Mouse (Mus musculus) layer of hippocampus, postnatal 25 days (tissue): ENCODE measurements at regions not wholly inside any gene's neighbourhood (a gene's known extent, or its start where the extent isn't known, plus 50 kb on each side); places are given as distances from the start of the nearest gene placed in this dataset.
A peak's percentile ranks its signal among the peaks of the same experiment; 100 is the strongest.
"Not testable (repeated sequence)": the region's sequence is repeated elsewhere in the genome, so short reads cannot be mapped to it uniquely, and the experiment has no call there.

Source experiments
- DNase-seq, 2 experiments: peaks; one replicate each; pipeline ENCODE4 v3.0.0; 2022; ENCODE audit warnings: mixed read lengths in 2 of 2, low spot score in 1 of 2; ENCODE audit errors: extremely low spot score in 1 of 2

DNA sequence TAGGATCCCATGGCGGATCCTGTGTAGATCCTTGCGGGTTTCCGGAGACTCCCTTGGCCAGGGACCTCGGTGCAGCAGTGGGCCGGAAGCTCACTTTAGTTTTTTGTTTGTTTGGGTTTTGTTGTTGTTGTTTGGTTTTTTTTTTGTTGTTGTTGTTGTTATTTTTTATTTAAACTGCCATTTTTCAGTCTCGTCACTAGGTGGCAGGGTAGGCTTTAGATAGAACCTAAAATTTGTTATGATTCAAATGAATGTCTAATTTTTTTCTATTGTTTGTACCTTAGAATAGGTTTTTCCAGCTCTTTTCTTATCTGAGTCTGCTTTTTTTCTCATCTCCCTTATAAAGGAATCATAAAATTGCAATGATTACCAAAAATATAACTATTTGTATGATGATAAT lies 834.4 kb upstream of the Tacstd2 start:
- no peak for DNase-seq

DNA sequence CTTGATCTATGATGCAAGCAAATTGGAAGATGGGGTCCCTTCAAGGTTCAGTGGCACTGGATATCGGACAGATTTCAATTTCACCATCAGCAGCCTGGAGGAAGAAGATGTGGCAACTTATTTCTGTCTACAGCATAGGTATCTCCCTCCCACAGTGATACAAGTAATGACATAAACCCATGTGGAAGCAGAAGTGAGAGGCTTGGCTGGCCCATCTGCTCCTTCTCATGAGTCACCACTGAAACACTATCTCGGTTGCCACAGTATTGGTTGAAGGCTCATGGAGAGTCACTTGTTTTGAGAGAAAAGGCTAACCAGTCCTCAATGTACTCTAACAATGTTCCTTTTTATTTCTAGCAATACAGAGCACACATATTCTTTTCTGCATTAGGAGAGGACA lies 804.2 kb upstream of the Tacstd2 start:
- DNase-seq = no peak

DNA sequence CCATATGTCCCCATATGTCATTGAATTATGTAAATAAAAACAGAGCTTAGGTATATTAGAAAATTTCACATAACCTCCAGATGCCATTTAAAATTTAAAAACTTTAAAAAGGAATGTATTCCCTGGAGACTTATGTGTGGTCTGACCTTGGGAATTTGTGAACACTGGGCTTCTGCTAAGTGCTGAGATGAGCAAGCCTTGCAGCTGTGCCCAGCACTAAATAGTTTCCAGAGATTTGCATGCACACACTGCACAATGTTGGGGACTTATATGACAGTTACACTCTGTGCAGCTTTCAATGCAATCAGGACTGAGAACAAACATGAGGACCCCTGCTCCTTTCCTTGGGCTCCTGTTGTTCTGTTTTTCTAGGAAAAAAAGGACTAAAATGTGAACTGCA lies 803.6 kb upstream of the Tacstd2 start:
- DNase-seq = not testable (repeated sequence)

DNA sequence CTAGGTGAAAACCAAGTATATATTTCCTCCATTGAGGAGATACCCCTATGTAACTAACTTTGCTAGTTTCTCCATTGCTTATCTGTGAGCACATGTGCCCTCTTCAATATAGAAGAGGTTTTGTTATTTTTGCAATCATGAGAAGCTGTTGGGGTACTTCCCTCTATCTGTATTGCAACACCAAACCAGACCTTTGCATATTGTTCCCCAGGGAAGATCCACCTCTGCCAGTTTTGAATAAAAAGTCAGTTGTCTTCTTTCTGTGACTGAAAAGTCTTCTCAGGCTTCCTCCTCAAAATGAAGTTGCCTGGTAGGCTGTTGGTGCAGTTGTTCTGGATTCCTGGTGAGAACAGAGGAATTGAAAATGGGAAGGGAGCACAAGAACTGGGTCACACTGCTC lies 775.8 kb upstream of the Tacstd2 start:
- DNase-seq = no peak

DNA sequence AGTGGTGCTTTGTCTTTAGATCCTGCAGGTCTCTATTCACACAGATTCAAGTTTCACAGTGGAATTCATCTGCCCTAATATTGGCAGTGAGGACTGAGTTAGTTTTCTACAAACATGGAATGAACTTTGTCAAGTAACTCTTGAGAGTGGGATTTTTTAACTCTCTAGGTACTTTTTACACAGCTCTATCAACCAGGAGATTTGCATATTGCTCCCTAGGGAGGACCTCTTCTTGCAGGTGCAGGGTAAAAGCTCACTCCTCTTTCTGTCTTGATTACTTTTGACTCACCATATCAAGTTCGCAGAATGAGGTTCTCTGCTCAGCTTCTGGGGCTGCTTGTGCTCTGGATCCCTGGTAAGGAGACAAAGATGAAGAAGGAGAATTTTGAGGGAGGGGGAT lies 766.5 kb upstream of the Tacstd2 start:
- DNase-seq = no peak

DNA sequence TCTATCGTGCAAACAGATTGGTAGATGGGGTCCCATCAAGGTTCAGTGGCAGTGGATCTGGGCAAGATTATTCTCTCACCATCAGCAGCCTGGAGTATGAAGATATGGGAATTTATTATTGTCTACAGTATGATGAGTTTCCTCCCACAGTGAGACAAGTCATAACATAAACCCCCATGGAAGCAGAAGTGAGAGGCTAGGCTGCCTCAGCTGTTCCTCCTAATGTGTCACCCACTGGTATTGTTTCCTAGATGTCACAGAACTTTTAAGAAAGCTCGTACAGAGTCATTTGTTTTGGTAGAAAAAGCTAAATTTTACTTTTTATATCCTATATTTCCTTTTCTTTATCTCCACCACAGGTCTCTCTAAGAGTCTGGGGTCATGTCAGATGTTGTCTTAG lies 721.1 kb upstream of the Tacstd2 start:
- no peak for DNase-seq

DNA sequence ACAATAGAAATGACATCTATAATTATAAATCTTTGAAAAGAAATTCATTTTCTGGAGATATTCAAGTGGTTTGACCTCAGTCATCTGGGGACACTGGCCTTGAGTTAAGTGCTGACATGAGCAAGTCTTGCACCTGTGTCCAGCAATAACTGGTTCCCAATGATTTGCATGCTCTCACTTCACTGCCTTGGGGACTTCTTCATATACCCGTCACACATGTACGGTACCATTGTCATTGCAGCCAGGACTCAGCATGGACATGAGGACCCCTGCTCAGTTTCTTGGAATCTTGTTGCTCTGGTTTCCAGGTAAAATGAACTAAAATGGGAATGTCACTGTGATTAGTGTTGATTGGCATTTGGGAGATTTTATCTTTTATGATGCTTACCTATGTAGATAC lies 720.6 kb upstream of the Tacstd2 start:
- DNase-seq = no peak

DNA sequence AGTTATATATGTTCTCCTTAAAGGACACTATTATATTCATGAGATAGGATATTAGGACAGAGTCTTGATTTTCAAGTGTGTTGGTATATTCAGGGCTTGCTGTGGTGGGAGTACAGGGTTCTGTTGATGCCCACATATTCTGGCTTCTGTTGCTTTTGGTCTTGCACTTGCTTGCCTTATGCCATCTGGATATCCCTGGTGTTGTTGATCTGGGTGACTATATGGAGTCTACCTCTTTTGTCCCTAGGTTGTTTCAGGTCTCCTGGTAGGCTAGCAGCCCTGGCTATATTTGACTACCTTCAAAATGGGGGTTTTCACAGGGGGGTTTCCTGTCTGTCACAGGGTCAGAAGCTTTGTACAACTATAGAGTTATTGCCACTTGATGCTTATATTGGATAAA lies 717.1 kb upstream of the Tacstd2 start:
- no peak for DNase-seq

DNA sequence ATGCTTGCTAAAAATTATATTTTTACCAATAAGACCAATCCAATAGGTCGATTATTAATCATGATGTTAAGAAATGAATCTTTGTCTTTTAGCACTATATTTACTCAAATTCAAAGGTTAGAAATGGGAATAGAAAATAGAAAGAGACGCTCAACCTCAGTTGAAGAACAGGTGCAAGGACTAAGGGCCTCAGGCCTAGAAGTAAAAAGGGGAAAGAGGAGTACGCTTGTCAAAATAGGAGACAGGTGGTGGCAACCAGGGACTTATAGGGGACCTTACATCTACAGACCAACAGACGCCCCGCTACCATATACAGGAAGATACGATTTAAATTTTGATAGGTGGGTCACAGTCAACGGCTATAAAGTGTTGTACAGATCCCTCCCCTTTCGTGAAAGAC lies 715.7 kb upstream of the Tacstd2 start:
- DNase-seq = not testable (repeated sequence)

DNA sequence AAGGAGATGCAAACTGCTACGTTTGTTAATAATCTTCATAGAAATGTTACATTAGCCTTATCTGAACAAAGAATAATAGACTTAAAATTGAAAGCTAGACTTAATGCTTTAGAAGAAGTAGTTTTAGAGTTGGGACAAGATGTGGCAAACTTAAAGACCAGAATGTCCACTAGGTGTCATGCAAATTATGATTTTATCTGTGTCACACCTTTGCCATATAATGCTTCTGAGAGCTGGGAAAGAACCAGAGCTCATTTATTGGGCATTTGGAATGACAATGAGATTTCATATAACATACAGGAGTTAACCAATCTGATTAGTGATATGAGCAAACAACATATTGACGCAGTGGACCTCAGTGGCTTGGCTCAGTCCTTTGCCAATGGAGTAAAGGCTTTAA lies 714.8 kb upstream of the Tacstd2 start:
- not testable (repeated sequence) for DNase-seq

DNA sequence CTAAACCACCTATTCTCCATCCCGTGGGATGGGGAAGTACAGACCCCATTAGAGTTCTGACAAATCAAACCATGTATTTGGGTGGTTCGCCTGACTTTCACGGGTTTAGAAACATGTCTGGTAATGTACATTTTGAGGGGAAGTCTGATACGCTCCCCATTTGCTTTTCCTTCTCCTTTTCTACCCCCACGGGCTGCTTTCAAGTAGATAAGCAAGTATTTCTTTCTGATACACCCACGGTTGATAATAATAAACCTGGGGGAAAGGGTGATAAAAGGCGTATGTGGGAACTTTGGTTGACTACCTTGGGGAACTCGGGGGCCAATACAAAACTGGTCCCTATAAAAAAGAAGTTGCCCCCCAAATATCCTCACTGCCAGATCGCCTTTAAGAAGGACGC lies 713.7 kb upstream of the Tacstd2 start:
- DNase-seq = not testable (repeated sequence)

DNA sequence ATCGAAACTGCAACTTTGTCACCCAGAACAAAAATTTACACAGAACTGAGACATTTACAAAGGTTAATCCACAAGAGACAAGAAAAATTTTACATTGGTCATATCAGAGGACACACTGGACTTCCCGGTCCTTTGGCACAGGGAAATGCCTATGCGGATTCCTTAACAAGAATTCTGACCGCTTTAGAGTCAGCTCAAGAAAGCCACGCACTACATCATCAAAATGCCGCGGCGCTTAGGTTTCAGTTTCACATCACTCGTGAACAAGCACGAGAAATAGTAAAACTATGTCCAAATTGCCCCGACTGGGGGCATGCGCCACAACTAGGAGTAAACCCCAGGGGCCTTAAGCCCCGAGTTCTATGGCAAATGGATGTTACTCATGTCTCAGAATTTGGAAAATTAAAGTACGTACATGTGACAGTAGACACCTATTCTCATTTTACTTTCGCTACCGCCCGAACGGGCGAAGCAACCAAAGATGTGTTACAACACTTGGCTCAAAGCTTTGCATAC lies 712.5 kb upstream of the Tacstd2 start:
- not testable (repeated sequence) for DNase-seq

DNA sequence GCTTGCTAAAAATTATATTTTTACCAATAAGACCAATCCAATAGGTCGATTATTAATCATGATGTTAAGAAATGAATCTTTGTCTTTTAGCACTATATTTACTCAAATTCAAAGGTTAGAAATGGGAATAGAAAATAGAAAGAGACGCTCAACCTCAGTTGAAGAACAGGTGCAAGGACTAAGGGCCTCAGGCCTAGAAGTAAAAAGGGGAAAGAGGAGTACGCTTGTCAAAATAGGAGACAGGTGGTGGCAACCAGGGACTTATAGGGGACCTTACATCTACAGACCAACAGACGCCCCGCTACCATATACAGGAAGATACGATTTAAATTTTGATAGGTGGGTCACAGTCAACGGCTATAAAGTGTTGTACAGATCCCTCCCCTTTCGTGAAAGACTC lies 707.2 kb upstream of the Tacstd2 start:
- not testable (repeated sequence) for DNase-seq

DNA sequence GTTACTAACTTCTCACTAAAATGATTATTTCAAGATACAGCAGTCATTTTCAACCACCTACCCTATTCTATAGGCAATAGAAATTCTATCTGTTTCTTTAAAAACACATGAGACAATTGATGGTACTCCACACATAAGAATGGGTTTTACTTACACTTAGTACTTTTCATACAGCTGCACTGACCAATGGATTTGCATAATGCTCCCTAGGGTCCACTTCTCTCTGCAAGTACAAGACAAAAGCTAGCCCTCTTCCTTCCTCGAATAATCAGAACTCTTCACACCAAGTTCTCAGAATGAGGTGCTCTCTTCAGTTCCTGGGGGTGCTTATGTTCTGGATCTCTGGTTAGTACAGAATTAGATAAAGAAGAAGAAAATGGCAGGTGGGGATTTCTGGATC lies 684.1 kb upstream of the Tacstd2 start:
- no peak for DNase-seq

DNA sequence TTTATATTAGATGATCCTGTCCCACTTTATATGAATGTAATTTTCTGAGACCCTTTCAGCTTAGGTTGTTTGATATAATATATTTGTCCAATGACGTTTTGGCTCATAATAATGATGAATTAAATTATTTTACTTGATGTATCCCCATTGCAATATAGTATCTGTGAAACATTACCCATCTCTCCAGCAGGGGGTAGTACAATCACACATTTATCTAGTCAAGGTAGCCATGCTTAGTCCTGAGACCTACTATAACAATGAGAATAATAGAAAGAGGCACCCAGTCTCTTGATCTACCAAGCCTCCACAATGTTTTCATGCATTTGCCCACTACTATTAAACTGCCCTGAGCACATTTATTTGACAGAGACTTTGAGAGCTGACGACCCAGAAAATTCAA lies 665.9 kb upstream of the Tacstd2 start:
- DNase-seq = peak in 1 of 2 experiments; percentile 2

DNA sequence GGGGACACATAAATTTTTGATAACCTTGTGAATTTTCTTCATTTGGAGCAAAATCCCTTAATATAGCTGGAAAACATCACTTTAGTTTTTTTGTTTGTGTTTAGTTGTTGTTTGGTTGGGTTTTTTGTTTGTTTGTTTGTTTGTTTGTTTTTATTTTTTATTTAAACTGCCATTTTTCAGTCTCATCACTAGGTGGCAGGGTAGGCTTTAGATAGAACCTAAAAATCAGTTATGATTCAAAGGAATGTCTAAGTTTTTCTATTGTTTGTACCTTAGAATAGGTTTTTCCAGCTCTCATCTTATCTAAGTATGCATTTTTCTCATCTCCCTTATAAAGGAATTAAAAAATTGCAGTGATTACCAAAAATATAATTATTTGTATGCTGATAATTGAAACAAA lies 662.4 kb upstream of the Tacstd2 start:
- DNase-seq = no peak

DNA sequence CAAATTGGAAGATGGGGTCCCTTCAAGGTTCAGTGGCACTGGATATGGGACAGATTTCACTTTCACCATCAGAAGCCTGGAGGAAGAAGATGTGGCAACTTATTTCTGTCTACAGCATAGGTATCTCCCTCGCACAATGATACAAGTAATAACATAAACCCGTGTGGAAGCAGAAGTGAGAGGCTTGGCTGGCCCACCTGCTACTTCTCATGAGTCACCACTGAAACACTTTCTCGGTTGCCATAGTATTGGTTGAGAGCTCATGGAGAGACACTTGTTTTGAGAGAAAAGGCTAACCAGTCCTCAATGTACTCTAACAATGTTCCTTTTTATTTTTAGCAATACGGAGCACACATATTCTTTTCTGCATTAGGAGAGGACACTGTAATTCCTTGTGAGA lies 629.2 kb upstream of the Tacstd2 start:
- DNase-seq = no peak

DNA sequence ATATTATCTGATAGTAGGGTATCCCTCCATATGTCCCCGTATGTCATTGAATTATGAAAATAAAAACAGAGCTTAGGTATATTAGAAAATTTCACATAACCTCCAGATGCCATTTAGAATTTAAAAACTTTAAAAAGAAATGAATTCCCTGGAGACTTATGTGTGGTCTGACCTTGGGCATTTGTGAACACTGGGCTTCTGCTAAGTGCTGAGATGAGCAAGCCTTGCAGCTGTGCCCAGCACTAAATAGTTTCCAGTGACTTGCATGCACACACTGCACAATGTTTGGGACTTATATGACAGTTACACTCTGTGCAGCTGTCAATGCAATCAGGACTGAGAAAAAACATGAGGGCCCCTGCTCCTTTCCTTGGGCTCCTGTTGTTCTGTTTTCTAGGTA lies 628.5 kb upstream of the Tacstd2 start:
- not testable (repeated sequence) for DNase-seq

DNA sequence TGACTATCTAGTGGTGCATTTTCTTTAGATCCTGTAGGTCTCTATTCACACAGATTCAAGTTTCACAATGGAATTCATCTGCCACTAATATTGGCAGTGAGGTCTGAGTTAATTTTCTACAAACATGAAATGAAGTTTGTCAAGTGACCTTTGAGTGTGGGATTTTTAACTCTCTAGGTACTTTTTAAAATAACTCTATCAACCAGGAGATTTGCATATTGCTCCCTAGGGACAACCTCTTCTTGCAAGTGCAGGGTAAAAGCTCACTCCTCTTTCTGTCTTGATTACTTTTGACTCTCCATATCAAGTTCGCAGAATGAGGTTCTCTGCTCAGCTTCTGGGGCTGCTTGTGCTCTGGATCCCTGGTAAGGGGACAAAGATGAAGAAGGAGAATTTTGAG lies 616.0 kb upstream of the Tacstd2 start:
- DNase-seq = no peak

DNA sequence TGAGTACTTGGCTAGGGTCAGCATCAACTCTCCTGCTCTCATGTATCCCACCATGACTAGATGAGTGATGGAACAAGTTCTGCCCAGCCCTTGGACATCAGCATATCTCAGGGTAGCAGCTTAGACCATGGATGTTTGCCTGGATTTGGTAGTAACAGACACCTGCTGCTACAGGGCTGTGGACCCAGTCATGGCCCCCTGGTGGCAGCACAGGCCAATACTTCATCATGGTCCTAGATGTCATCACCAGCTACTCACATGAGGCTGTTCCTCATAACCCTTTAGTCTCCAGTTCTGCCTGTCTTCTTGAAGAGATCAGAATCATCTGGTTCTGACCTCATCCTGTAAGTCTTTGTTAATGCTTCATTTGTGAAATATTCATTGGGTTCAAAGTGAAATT lies 566.9 kb upstream of the Tacstd2 start:
- no peak for DNase-seq
